Mouse (Mus musculus) urinary bladder, postnatal 0 days (tissue): ENCODE data around the gene Atp23. TPM values are rescaled to one million over a fixed set of nuclear protein-coding genes. Genes with fewer than 3 reads are reported as not detected.

Source experiments
- polyA plus RNA-seq: library from polyadenylated mRNA; unstranded; fragments of >200 nt; fragmentation: Nextera tagmentation; extraction: Ambion mirVana; gene quantifications from 2 replicates; pipeline ENCODE4 v1.2.1, GENCODE M21; 2015

Gene Atp23
- 6.6 and 6.8 TPM in 2 replicates for polyA plus RNA-seq

GRCm38 (mm10) chr10:126900821-126901487 lies at the start of gene Atp23:
Gene Atp23 (minus strand): TSS chr10:126901355.

Other genes starting within 250 kb of the Atp23 start
- gene Ctdsp2, start 77.4 kb upstream of the Atp23 start, polyA plus RNA-seq: 49.0 TPM in 2 replicates
- 0.22 and 0.30 TPM in 2 replicates for gene Avil, start 99.4 kb upstream of the Atp23 start, polyA plus RNA-seq
- gene Tsfm, start 129.5 kb upstream of the Atp23 start, polyA plus RNA-seq: 41.3 and 42.6 TPM in 2 replicates
- gene Mettl1, start 140.1 kb upstream of the Atp23 start, polyA plus RNA-seq: 32.0 and 32.9 TPM in 2 replicates
- 0.50 and 0.82 TPM in 2 replicates for gene Eef1akmt3, start 140.2 kb upstream of the Atp23 start, polyA plus RNA-seq
- gene Cyp27b1, start 146.9 kb upstream of the Atp23 start, polyA plus RNA-seq: not detected in 2 replicates
- gene March9, start 158.8 kb upstream of the Atp23 start, polyA plus RNA-seq: 0.29 and 0.46 TPM in 2 replicates
- gene Cdk4, start 162.2 kb upstream of the Atp23 start, polyA plus RNA-seq: 418 and 441 TPM in 2 replicates
- gene Tspan31, start 168.9 kb upstream of the Atp23 start, polyA plus RNA-seq: 97.1 and 105 TPM in 2 replicates
- 0.18 TPM in 1 of 2 replicates, not detected in the other for gene Agap2, start 173.9 kb upstream of the Atp23 start, polyA plus RNA-seq
- 56.6 and 59.5 TPM in 2 replicates for gene Os9, start 219.8 kb upstream of the Atp23 start, polyA plus RNA-seq